Mouse (Mus musculus) left cerebral cortex, adult 8-10 months (tissue): ENCODE measurements around the gene Rtl10. TPM values are rescaled to one million over a fixed set of nuclear protein-coding genes. Genes with fewer than 3 reads are reported as not detected.
A peak's percentile ranks its signal among the peaks of the same experiment; 100 is the strongest.

Experiments
- DNase-seq, 2 experiments: peaks; one replicate each; pipeline ENCODE4 v3.0.0; 2022; ENCODE audit warnings: low spot score in 2 of 2
- total RNA-seq, 4 experiments: library from RNA; stranded (reverse); gene quantifications; 2 replicates each; pipeline ENCODE4 v1.2.4; 2022

Rtl10 gene
- 1 to 10 TPM; 6.4 to 7.8 (median 7.6) TPM for total RNA-seq

GRCm38 (mm10) chr16:18498558-18498990 lies at the start of gene Rtl10, which contains the start of gene Gnb1l:
TSS of gene Rtl10 (plus strand) at chr16:18498901.
TSS of gene Gnb1l (plus strand) at chr16:18498713.
- peak; percentile 91 to 92 for DNase-seq

GRCm38 (mm10) chr16:18449005-18449404 lies 49.7 kb upstream of the Rtl10 start:
- no peak for DNase-seq

GRCm38 (mm10) chr16:18451486-18452181 lies 47.1 kb upstream of the Rtl10 start:
- peak in 1 of 2 experiments; percentile 87 for DNase-seq

- peak in 1 of 2 experiments; percentile 52 for DNase-seq
Observed at GRCm38 (mm10) chr16:18452361-18452862, 46.3 kb upstream of the Rtl10 start.

DNA sequence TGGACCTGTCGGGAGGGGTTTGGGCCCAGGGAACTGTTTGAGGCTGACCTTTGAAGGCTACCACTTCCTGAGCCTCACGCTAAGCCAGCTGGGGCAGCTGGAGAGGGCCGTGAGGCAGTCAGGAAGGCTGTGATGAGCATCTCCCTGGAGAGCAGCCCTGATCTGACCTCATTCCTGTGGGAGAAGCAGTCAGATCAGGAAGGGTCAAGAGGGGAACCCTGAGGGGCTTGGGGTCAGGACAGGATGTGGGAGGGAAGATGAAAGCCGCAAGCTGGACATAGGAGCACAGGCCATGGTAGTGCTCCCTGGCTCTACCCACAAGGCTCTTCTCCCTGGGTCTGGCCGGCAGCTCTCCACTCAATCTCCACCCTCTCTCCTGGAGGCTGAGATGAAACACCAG lies 44.9 kb upstream of the Rtl10 start:
- DNase-seq: no peak

GRCm38 (mm10) chr16:18455407-18455806 lies 43.3 kb upstream of the Rtl10 start:
- DNase-seq: no peak

GRCm38 (mm10) chr16:18458661-18459060 lies 40.0 kb upstream of the Rtl10 start:
- DNase-seq: no peak

GRCm38 (mm10) chr16:18459335-18459954 lies 39.3 kb upstream of the Rtl10 start:
- DNase-seq: no peak

DNA sequence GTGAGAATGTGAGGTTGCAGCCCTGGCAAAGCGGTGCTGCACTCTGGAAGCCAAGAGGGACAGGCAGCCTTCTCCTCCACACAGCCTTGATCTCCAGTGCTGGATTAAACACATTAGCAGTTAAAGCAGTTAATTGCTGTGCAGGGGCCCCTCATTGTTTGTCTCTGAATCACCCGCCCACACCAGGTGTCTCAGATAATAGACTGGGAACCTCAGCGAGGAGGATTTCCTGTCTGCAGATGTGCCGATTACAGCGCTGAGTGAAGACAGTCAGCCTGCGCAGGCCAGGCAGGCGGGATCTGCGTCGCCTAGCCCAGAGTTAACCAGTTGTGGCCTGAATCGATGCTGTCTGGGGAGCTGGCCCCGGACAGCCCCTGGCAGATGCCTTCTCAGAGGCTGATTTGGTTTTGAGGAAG lies 38.7 kb upstream of the Rtl10 start:
- DNase-seq: no peak

DNA sequence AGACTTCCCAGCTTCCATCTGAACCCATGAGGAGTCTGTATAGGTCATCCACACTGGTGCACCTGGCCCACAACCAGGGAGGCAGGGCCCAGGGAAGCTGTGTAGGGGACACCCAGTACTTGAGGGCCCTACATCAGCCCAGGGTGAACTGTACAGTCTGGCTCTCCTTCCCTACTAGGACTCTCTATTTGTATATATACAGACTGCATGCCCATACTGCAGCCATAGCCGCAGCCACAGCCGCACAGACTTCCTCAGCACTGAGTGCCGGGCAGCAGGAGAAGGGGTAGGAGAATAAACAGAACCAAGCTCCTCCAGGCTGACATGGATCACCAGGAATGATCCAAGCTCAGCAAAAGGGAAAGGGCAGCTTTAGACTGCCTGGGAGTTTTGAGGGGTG lies 37.9 kb upstream of the Rtl10 start:
- DNase-seq: no peak

GRCm38 (mm10) chr16:18462031-18462430 lies 36.7 kb upstream of the Rtl10 start:
- no peak for DNase-seq

- no peak for DNase-seq
Observed at GRCm38 (mm10) chr16:18462598-18462997, 36.1 kb upstream of the Rtl10 start.

GRCm38 (mm10) chr16:18464271-18464670 lies 34.4 kb upstream of the Rtl10 start:
- DNase-seq: peak in 1 of 2 experiments; percentile 47

DNA sequence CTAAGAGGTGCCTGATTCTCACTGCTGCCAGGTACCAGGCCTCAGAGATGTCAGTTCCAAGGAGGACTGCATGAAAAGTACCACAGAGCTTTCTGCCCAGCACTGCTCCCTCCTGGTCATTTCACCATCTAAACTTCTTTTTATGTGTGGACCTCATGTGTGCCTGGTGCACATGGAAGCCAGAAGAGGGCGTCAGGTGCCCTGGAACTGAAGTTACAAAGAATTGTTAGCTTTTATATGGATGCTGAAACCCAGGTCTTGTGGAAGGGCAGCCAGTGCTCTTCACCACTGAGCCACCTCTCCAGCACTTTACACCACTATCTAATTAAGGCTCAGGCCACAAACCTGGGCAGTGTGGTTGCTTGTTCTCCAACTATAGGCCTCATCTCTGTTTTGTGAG lies 27.9 kb upstream of the Rtl10 start:
- DNase-seq: no peak

DNA sequence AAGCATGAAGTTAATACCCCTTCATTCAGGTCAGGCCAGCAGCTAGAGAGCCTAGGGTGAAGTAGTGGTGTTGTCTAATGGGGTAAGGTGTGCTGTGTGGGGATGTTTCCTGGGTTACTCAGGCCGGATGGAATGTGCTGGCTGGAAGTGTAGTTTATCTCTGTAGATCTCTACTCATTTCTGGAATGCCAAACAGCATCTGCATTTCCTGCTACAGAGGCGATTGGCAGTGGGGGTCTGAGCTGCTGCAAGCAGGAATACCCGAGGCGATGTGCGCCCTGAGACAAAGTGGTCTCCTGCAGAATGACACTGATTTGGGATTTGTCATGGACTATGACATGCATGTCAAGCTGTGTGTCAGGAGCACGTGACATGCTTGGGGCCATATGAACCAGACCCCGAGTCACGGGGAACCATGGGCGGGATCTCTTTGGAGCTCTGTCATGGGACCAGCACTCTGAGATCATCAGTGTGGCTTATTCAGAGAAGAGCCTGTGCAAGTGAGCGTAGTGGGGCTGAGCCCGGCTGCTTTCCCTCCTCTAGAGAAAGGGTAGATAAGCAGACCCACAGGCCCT lies 27.2 kb upstream of the Rtl10 start:
- no peak for DNase-seq

GRCm38 (mm10) chr16:18471976-18472375 lies 26.7 kb upstream of the Rtl10 start:
- no peak for DNase-seq

DNA sequence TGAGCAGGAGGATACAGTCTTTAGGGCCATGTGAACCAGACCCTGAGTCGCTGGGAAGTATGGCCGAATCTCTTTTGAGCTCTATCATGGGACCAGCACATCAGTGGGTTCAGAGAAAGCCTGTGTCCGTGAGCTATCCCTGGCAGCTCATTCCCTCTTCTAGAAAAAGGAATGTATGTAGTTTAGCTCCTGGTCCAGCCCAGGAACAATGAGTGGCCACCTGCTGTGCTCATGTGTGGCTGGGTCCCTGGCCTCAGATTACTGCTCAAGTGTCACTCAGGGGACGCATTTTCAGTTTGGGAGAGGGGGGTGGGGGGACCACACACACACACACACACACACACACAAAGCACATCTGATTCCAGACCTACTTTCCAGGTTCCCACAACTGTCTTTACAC lies 26.3 kb upstream of the Rtl10 start:
- no peak for DNase-seq

GRCm38 (mm10) chr16:18472976-18473375 lies 25.7 kb upstream of the Rtl10 start:
- no peak for DNase-seq

GRCm38 (mm10) chr16:18474021-18474420 lies 24.7 kb upstream of the Rtl10 start:
- DNase-seq: no peak

DNA sequence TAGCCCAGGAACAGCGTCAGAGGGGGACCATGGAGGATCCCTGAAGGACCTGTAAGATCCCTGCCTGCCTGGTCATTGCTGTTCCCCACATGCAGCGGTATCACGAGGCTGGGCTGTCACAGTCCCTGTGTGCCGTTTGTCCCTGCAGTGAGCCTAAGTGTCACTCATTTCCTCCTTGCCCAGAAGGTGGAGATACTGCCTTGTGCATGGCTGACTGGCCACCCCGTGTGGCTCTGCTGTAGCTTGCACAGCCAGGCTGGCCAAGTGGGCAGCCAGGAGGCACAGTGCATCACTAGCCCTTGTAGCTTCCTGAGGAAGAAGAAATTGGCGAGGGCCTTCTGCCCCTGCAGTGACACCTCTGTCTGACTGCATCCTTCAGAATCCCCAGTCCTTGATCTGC lies 20.7 kb upstream of the Rtl10 start:
- no peak for DNase-seq

DNA sequence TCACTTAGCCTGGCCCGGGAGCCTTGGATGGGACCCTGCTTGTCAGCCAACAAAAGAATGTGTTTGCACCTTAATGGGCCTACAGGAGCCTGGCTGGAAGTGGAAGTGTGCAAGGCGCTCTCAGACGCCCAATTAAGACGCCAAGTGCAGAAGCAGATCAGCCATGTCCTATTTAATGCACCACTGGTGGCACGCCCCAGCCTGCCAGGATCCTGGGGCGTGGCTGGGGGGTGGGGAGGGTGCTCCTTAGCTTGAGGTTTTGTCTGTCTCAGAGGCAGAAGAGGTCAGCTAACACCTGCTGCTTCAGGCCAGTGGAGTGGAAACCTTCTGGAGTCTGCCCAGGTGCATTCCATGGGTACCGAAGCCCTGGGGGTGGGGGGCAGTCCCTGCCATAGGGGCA lies 19.0 kb upstream of the Rtl10 start:
- no peak for DNase-seq

DNA sequence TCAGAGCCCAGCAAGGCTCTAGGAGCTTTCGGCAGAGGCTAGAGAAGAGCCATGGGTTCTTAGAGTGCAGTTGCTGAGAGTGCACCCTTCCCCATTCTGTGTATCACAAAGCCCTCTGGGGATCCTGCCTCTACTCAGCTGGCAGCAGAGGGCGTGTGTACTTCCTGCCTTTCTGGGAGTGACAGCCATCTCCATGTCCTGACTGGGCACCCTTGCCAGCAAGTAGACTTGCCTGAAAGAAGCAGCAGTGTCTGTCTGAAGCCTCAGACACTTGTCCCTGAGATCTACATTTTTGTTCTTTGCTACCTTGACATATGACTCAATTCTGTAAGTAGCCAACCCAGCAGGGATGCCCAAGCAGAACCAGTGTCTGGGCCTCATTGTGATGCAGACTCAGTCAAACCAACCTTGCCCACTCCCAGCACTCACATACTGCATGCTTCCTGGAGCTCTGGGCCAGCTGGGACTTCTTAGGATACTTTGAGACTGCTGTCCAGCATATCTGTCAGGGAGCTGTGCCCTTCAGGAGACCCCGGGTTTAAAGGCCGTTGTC lies 17.7 kb upstream of the Rtl10 start:
- no peak for DNase-seq
